Mouse (Mus musculus) bone marrow, adult 2 months (tissue): ENCODE data around the gene Slc35g3.

Experiments
- CTCF ChIP-seq: fragments of 200-500 bp; IDR thresholded peaks from 2 replicates; pipeline ENCODE4 v1.5.1; 2011; ENCODE audit warnings: low read length, control low read depth; ENCODE audit not compliant: control insufficient read depth, insufficient read depth
- POLR2A ChIP-seq: fragments of 200-500 bp; IDR thresholded peaks from 2 replicates; pipeline ENCODE4 v1.6.1; 2011; ENCODE audit warnings: low read depth, mild to moderate bottlenecking, control low read depth, low read length, borderline replicate concordance; ENCODE audit not compliant: control insufficient read depth

- TF ChIP-seq CTCF = no peak
- TF ChIP-seq POLR2A = no peak
Measured at GRCm38 (mm10) chr11:69711082-69711481, 50.7 kb downstream of the Slc35g3 start.
